ENCODE assay signal across 18 mouse cellular contexts in genomic region chr9:57949102-57949704, GRCm38 (mm10). TPM values are rescaled to one million over a fixed set of nuclear protein-coding genes. Genes with fewer than 3 reads are reported as not detected.
DNase-seq lines count a peak whose midpoint lies in the region; ATAC-seq and TF ChIP-seq lines count a peak whose summit lies in the region.
"Had no signal": no experiment of that assay in that cellular context is flagged by ENCODE, and none has a peak within 500 bp of the region (broad histone marks: within the 10 kb centered on the region; RNA-seq: fewer than 3 reads in every experiment).

No protein-coding gene starts in this region.

- H3K4me3 ChIP-seq in cerebellum, adult 2 months (replicated peaks; ENCODE audit: insufficient read depth, low read depth, low read length), result no peak overlapping the region
- H3K4me3 ChIP-seq in hindbrain, embryonic 10.5 days, result no peak overlapping the region
- no peak overlapping the region for H3K4me3 ChIP-seq in hindbrain, embryonic 13.5 days
- H3K4me3 ChIP-seq in lung, postnatal 0 days (ENCODE audit: low read depth, low read length), result no peak overlapping the region
- H3K4me3 ChIP-seq: forebrain, embryonic 13.5 days; heart, embryonic 10.5 days; hindbrain, embryonic 12.5 days; midbrain, embryonic 15.5 days had no signal

- peak overlapping the region; percentile 73; the same call in 1 of the 2 replicates for H3K27ac ChIP-seq in cerebellum, adult 2 months (ENCODE audit: insufficient read depth, low read length)
- H3K27ac ChIP-seq in hindbrain, embryonic 10.5 days, result peak overlapping the region; percentile 74
- no peak overlapping the region for H3K27ac ChIP-seq in hindbrain, embryonic 13.5 days
- H3K27ac ChIP-seq in lung, postnatal 0 days (ENCODE audit: low read length), result 0 out of 2 replicates have a peak overlapping the region, but pooled peaks have one; percentile 20
- H3K27ac ChIP-seq: forebrain, embryonic 13.5 days; hindbrain, embryonic 12.5 days; macrophage; midbrain, embryonic 15.5 days had no signal

- H3K36me3 ChIP-seq in hindbrain, embryonic 10.5 days, result no peaks in the 10 kb centered on the region
- H3K36me3 ChIP-seq in hindbrain, embryonic 13.5 days, result 0 out of 2 replicates have a peak, but pooled peaks cover under 1% of the 10 kb centered on the region
- H3K36me3 ChIP-seq in lung, postnatal 0 days (ENCODE audit: insufficient read depth, low read length), result no peaks in the 10 kb centered on the region
- H3K36me3 ChIP-seq: heart, embryonic 10.5 days; hindbrain, embryonic 12.5 days; midbrain, embryonic 15.5 days had no signal

- TF ChIP-seq CTCF in cerebellum, adult 2 months (IDR thresholded peaks at IDR 0.05; ENCODE audit: borderline replicate concordance, insufficient read depth, low read depth, low read length), result no peak
- TF ChIP-seq CTCF in lung, postnatal 0 days (IDR thresholded peaks at IDR 0.05), result no peak

- TF ChIP-seq EP300 in lung, postnatal 0 days (IDR thresholded peaks at IDR 0.05), result peak; percentile 84

- no peak for ATAC-seq in hindbrain, embryonic 13.5 days (ENCODE audit: low FRiP score)
- peak; percentile 90 for ATAC-seq in lung, postnatal 0 days
- ATAC-seq: midbrain, embryonic 15.5 days had no signal

- 22% methylated on average over 8 of the region's 8 CpGs for WGBS in cerebellum, adult 2 months
- 88% methylated on average over 8 of the region's 8 CpGs for WGBS in hindbrain, embryonic 10.5 days
- WGBS in hindbrain, embryonic 13.5 days, result 74% methylated on average over 8 of the region's 8 CpGs
- 47% methylated on average over 8 of the region's 8 CpGs for WGBS in lung, postnatal 0 days

- no peak overlapping the region for H3K9ac ChIP-seq in hindbrain, embryonic 13.5 days
- H3K9ac ChIP-seq in lung, postnatal 0 days (replicated peaks; ENCODE audit: low read depth), result no peak overlapping the region
- H3K9ac ChIP-seq: forebrain, embryonic 13.5 days; hindbrain, embryonic 12.5 days; midbrain, embryonic 15.5 days had no signal

- H3K4me2 ChIP-seq in hindbrain, embryonic 13.5 days, result no peak overlapping the region
- H3K4me2 ChIP-seq in lung, postnatal 0 days (replicated peaks; ENCODE audit: low read depth, low read length), result 0 out of 2 replicates have a peak overlapping the region, but pooled peaks have one; percentile 27
- H3K4me2 ChIP-seq: forebrain, embryonic 13.5 days; hindbrain, embryonic 12.5 days; midbrain, embryonic 15.5 days had no signal

- H3K4me1 ChIP-seq in cerebellum, adult 2 months (ENCODE audit: control insufficient read depth, insufficient read depth, low read length), result peaks cover 89% of the 10 kb centered on the region
- H3K4me1 ChIP-seq in hindbrain, embryonic 10.5 days (replicated peaks), result peaks cover 77% of the 10 kb centered on the region
- peaks cover 83% of the 10 kb centered on the region for H3K4me1 ChIP-seq in hindbrain, embryonic 13.5 days (replicated peaks)
- peaks cover 19% of the 10 kb centered on the region; the same call in 1 of the 2 replicates for H3K4me1 ChIP-seq in lung, postnatal 0 days (ENCODE audit: insufficient read depth, low read depth, low read length)

- DNase-seq in cerebellum, adult 2 months, result no peak
- no peak for DNase-seq in cerebellum, postnatal 25 days
- no peak for DNase-seq in hindbrain, embryonic 10.5 days (ENCODE audit: low spot score)
- DNase-seq in Muller cell, postnatal 12 days (ENCODE audit: inconsistent ontology term), result peak; percentile 54
- peak; percentile 76 for DNase-seq in lung, postnatal 0 days (ENCODE audit: low spot score)
- DNase-seq in thymus, postnatal 14 days, result no peak
- DNase-seq in spleen, adult 12 weeks (ENCODE audit: low spot score), result no peak
- DNase-seq: cerebellum, adult 11 months; kidney, adult 8-10 months; kidney, postnatal 4 days; liver; right cerebral cortex, postnatal 14 days had no signal

- H3K27me3 ChIP-seq in cerebellum, adult 2 months (ENCODE audit: control insufficient read depth, insufficient read depth, low read length), result no peaks in the 10 kb centered on the region
- H3K27me3 ChIP-seq in hindbrain, embryonic 10.5 days (ENCODE audit: insufficient read depth, poor library complexity, severe bottlenecking), result peaks cover 47% of the 10 kb centered on the region
- no peaks in the 10 kb centered on the region for H3K27me3 ChIP-seq in hindbrain, embryonic 13.5 days
- H3K27me3 ChIP-seq in lung, postnatal 0 days (replicated peaks; ENCODE audit: insufficient read depth, low read length), result no peaks in the 10 kb centered on the region
- H3K27me3 ChIP-seq: forebrain, embryonic 13.5 days; midbrain, embryonic 15.5 days had no signal

- no peaks in the 10 kb centered on the region for H3K9me3 ChIP-seq in hindbrain, embryonic 10.5 days
- no peaks in the 10 kb centered on the region for H3K9me3 ChIP-seq in hindbrain, embryonic 13.5 days
- no peaks in the 10 kb centered on the region for H3K9me3 ChIP-seq in lung, postnatal 0 days (ENCODE audit: low read length)
- H3K9me3 ChIP-seq: forebrain, embryonic 13.5 days; heart, embryonic 10.5 days; hindbrain, embryonic 12.5 days; midbrain, embryonic 15.5 days had no signal

- no peak for TF ChIP-seq POLR2A in cerebellum, adult 2 months (IDR thresholded peaks at IDR 0.05; ENCODE audit: borderline replicate concordance, insufficient read depth, low read length)

RNA-seq across cellular contexts. Expression of gene Sema7a, which starts 9.3 kb away (rescaled TPM):
- 177 and 189 TPM in 2 replicates for polyA plus RNA-seq in cerebellum, adult 2 months (2012; rRNA removed)
- polyA plus RNA-seq in hindbrain, embryonic 10.5 days (2016; fragmentation: Nextera tagmentation; extraction: Ambion mirVana), result 0.71 and 1.6 TPM in 2 replicates
- 2.9 and 4.2 TPM in 2 replicates for polyA plus RNA-seq in hindbrain, embryonic 13.5 days (2015; fragmentation: Nextera tagmentation; extraction: Ambion mirVana)
- 6.2 and 8.4 TPM in 2 replicates for polyA plus RNA-seq in lung, postnatal 0 days (2015; fragmentation: Nextera tagmentation; extraction: Ambion mirVana)

RNA-seq across cellular contexts. Expression of gene Ubl7, which starts 38.4 kb away (rescaled TPM):
- polyA plus RNA-seq in cerebellum, adult 2 months (2012; rRNA removed), result 133 and 140 TPM in 2 replicates
- polyA plus RNA-seq in hindbrain, embryonic 10.5 days (2016; fragmentation: Nextera tagmentation; extraction: Ambion mirVana), result 118 and 143 TPM in 2 replicates
- polyA plus RNA-seq in hindbrain, embryonic 13.5 days (2015; fragmentation: Nextera tagmentation; extraction: Ambion mirVana), result 165 and 173 TPM in 2 replicates
- 120 and 121 TPM in 2 replicates for polyA plus RNA-seq in lung, postnatal 0 days (2015; fragmentation: Nextera tagmentation; extraction: Ambion mirVana)

RNA-seq across cellular contexts. Expression of gene Cyp11a1, which starts 57.0 kb away (rescaled TPM):
- 3.6 and 3.7 TPM in 2 replicates for polyA plus RNA-seq in cerebellum, adult 2 months (2012; rRNA removed)
- not detected in 2 replicates for polyA plus RNA-seq in hindbrain, embryonic 10.5 days (2016; fragmentation: Nextera tagmentation; extraction: Ambion mirVana)
- polyA plus RNA-seq in hindbrain, embryonic 13.5 days (2015; fragmentation: Nextera tagmentation; extraction: Ambion mirVana), result 0.31 and 0.57 TPM in 2 replicates
- 1.2 and 1.3 TPM in 2 replicates for polyA plus RNA-seq in lung, postnatal 0 days (2015; fragmentation: Nextera tagmentation; extraction: Ambion mirVana)
- polyA plus RNA-seq: macrophage had no signal

Comparison
In these comparisons a context has a peak if more than half of its experiments do, and no peak if none do; other contexts are left out.
1. DNase-seq: peak in Muller cell, postnatal 12 days (single experiment) and lung, postnatal 0 days (single experiment); none in cerebellum, adult 2 months (0 of 2), cerebellum, postnatal 25 days (0 of 2), hindbrain, embryonic 10.5 days (single experiment), thymus, postnatal 14 days (single experiment) and spleen, adult 12 weeks (single experiment).
2. RNA of gene Sema7a, which starts 9.3 kb away (polyA plus RNA-seq): 177 to 189 TPM in cerebellum, adult 2 months; 6.2 to 8.4 TPM in lung, postnatal 0 days, 2.9 to 4.2 TPM in hindbrain, embryonic 13.5 days and 0.71 to 1.6 TPM in hindbrain, embryonic 10.5 days; every median in the first group is over 10 times any median in the second.